Mouse (Mus musculus): ENCODE data around the gene Inpp4b. TPM values are rescaled to one million over a fixed set of nuclear protein-coding genes. Genes with fewer than 3 reads are reported as not detected.
"Not testable (repeated sequence)": the region's sequence is repeated elsewhere in the genome, so short reads cannot be mapped to it uniquely, and the experiment has no call there.

The Inpp4b gene
- polyA plus RNA-seq, 1 experiment from 2014 or later, result 5.0 TPM

DNA sequence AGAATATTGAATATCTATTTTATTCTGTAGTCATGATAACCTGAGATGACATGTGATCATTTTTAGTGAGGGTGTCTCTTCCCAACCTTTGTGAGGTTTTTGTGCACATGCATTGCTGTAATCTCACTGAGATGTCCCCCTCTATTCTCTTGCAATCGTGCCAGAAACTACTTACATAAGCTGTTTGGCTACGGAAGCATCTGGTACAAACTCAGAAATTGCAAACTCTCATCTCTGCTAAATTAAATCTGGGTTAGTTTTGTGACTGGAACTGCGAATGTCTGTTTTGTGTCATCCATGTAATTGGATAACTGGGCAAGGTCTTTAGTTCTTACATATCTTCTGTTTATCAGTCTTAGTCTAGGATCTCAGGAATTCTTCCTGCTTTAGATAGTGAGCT, 725.3 kb downstream of the Inpp4b start:
- Histone ChIP-seq H3K27me3 (ENCODE audit: poor library complexity, severe bottlenecking) (no peaks in the 10 kb centered on the region), H3K27ac (no peak overlapping the region), H3K36me3 (replicated peaks) (no peaks in the 10 kb centered on the region), H3K9me3 (no peaks in the 10 kb centered on the region), H3K4me3 (no peak overlapping the region), H3K4me1 (no peaks in the 10 kb centered on the region)
- no peak for DNase-seq (ENCODE audit: extremely low spot score, low spot score)
- WGBS, result 93% methylated on average over 3 of the region's 3 CpGs

DNA sequence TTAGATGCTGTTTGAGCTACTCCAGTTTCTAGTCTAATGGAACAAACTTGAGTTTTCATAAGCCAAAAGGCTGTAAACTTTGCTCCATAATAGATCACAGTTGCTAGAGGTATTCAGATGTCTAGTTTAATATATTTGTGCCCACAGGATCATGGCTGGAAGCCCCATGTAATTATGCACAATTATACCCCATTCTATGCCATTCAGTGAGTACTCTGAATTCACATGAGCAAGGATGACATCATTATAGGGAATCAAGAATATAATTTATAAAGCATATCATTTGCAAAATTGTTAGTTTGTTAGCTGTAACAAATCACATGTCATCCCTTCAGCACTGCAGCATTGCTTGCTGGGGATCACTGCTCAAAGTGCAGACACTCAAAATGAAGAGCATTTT, 736.9 kb downstream of the Inpp4b start:
- H3K27me3 ChIP-seq (ENCODE audit: poor library complexity, severe bottlenecking), result no peaks in the 10 kb centered on the region
- H3K9me3 ChIP-seq, result peaks cover 5% of the 10 kb centered on the region; the same call in 1 of the 2 replicates
- no peak overlapping the region for H3K27ac ChIP-seq
- DNase-seq (ENCODE audit: extremely low spot score, low spot score), result no peak
- H3K36me3 ChIP-seq (replicated peaks), result no peaks in the 10 kb centered on the region
- H3K4me1 ChIP-seq, result no peaks in the 10 kb centered on the region
- H3K4me3 ChIP-seq, result no peak overlapping the region

DNA sequence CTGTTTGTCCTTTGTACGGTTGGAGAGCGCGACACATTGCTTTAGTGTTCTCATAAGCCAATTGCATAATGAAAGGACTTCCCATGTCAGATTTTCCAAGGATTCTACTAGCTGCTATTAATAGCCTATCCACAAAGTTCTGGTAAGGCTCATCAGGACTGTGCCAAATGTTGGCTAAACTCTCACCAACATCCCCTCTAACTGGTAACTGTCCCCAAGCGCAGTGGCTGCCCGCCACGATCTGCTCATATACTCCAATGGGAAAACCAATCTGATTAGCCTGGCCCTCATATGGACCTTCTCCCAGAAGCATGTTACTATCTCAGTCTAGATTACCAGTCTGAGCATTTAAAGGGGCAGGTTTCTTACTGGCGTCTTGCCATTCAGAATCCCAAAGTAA, 744.3 kb downstream of the Inpp4b start:
- H3K36me3 ChIP-seq (replicated peaks); H3K27me3 ChIP-seq (ENCODE audit: poor library complexity, severe bottlenecking); H3K27ac ChIP-seq; H3K4me1 ChIP-seq; DNase-seq (ENCODE audit: extremely low spot score, low spot score); H3K9me3 ChIP-seq; H3K4me3 ChIP-seq: not testable (repeated sequence)
- 94% methylated on average over 7 of the region's 7 CpGs for WGBS

DNA sequence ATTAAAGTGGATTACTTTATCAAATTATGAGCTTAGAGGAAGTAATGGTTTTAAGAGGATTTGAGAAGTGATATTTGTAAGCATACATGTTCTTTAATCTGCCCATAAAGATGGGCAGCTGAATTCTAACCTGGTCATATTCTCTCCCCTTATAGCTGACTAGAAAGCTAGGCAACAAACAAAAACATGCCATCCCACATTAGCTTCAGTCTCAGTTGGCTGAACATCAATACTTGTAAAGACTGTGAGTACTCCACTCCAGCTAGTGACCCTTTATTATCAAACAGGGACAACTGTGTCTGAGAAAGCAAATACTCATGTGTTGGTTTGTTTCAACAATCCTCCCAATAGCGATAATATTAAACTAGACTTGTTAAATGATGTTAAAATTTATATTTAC, 748.5 kb downstream of the Inpp4b start:
- 86% methylated on average over 1 of the region's 1 CpGs for WGBS

DNA sequence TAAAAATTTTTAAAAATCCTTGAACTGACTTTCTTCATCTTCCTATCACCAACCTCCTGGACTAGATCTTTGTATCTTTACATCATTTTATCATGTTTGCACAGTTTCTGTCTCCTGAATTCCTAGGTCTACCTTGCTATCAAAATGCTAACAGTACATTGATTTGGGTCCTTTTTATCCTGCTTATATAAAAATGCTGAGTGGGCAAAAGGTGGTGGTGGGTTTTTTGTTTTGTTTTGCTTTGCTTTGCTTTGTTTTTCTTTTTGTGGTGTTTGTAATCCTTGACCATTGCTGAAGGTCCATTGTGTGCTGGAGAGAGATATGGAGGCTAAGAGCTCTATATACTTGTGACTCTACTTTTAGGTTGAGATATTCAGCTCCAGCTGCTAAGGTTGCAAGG, 750.9 kb downstream of the Inpp4b start:
- no peaks in the 10 kb centered on the region for H3K36me3 ChIP-seq (replicated peaks)
- H3K4me1 ChIP-seq, result no peaks in the 10 kb centered on the region
- H3K9me3 ChIP-seq, result no peaks in the 10 kb centered on the region
- no peak overlapping the region for H3K27ac ChIP-seq
- no peak for DNase-seq (ENCODE audit: extremely low spot score, low spot score)
- no peak overlapping the region for H3K4me3 ChIP-seq
- no peaks in the 10 kb centered on the region for H3K27me3 ChIP-seq (ENCODE audit: poor library complexity, severe bottlenecking)

More for the DNA sequence above, 748.5 kb downstream of the Inpp4b start:
- H3K27ac ChIP-seq, result no peak overlapping the region
- H3K27me3 ChIP-seq (ENCODE audit: poor library complexity, severe bottlenecking), result no peaks in the 10 kb centered on the region
- no peak overlapping the region for H3K4me3 ChIP-seq
- no peaks in the 10 kb centered on the region for H3K36me3 ChIP-seq (replicated peaks)
- no peak for DNase-seq (ENCODE audit: extremely low spot score, low spot score)
- no peaks in the 10 kb centered on the region for H3K4me1 ChIP-seq
- no peaks in the 10 kb centered on the region for H3K9me3 ChIP-seq

DNA sequence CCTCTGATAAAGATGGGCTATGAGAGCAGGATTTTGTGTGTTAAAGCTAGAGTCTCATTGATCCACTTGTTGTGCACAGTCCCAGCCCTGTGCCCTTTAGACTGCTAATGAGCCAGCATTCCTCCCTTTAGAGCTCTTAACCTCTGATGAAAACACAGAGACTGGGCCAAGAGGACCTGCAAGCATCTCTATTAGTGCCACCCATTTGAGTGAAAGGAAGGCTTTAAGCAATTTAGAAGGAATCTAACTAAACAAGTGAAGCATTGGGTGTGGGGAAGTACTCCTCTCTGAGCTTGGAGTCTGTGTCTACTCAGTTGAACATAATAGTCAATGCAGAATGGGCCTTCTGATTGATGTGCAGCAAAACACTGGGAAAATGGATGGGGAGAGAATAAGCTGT, 762.2 kb downstream of the Inpp4b start:
- H3K36me3 ChIP-seq (replicated peaks), result no peaks in the 10 kb centered on the region
- H3K9me3 ChIP-seq, result no peaks in the 10 kb centered on the region
- no peaks in the 10 kb centered on the region for H3K27me3 ChIP-seq (ENCODE audit: poor library complexity, severe bottlenecking)

DNA sequence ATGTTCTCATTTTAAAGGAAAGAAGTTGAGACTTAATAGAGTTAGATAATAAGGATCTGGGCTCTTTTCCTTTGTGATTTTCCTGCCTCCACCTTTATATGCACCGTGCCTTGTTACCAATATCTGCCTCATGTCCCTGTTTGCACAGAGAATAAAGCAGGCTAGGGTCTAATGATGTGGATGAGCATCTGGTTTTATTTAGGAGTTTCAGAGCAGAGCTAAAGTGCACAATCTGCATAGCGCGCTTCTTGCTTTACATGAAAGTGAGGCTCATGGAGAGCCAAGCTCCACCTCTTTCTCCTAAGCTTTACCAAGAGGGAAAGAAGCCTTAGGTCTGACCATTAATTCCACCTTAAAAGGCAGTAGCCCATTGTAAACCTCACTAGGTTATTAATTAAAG, 763.8 kb downstream of the Inpp4b start:
- no peak for DNase-seq (ENCODE audit: extremely low spot score, low spot score)
- Histone ChIP-seq H3K36me3 (replicated peaks) (no peaks in the 10 kb centered on the region), H3K4me1 (peaks cover 17% of the 10 kb centered on the region), H3K27ac (no peak overlapping the region), H3K9me3 (no peaks in the 10 kb centered on the region), H3K4me3 (no peak overlapping the region), H3K27me3 (ENCODE audit: poor library complexity, severe bottlenecking) (no peaks in the 10 kb centered on the region)
- 70% methylated on average over 3 of the region's 3 CpGs for WGBS

More for the DNA sequence above, 762.2 kb downstream of the Inpp4b start:
- DNase-seq (ENCODE audit: extremely low spot score, low spot score), result no peak
- Histone ChIP-seq H3K27ac (no peak overlapping the region), H3K4me1 (peaks cover 17% of the 10 kb centered on the region), H3K4me3 (no peak overlapping the region)

DNA sequence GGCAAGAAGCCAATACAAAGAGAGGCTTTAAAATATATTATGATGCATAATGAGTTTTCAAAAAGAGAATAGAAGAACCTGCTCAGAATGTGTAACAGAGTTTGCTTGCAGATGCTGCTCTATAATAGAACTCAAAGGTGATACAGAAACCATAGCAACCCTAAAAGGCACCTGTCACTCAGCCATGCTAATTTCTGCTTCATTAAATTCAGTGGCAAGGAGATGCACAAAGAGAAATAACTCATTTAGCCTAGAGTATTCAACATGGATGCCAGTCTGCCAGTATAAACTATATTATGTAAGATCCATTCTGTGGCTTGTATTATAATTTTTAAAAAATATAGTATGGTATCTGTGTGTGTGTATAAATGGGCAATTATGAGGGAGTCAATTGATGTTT, 807.9 kb downstream of the Inpp4b start:
- H3K4me1 ChIP-seq, result no peaks in the 10 kb centered on the region
- no peaks in the 10 kb centered on the region for H3K27me3 ChIP-seq (ENCODE audit: poor library complexity, severe bottlenecking)
- H3K4me3 ChIP-seq, result no peak overlapping the region
- no peak overlapping the region for H3K27ac ChIP-seq
- no peak for DNase-seq (ENCODE audit: extremely low spot score, low spot score)
- no peaks in the 10 kb centered on the region for H3K36me3 ChIP-seq (replicated peaks)
- peaks cover 11% of the 10 kb centered on the region for H3K9me3 ChIP-seq

DNA sequence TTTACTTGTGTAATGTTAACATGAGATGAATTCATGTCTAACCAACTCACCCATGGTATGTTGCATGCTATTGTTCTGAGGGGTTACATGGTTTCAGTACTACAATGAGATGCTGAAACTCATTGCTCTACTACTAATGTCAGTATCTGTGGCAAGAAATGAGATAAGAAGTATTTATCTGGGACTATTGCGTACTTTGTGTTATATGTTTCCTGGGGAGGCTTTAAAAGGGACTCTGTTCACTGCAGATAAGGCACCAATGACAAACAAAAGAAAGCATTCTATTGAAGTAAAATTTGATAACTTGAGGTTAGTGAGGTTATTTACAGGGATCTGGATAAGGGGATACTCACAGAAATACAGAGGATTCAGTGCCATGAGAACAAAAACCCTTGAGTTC, 815.6 kb downstream of the Inpp4b start:
- H3K4me3 ChIP-seq, result no peak overlapping the region
- DNase-seq (ENCODE audit: extremely low spot score, low spot score), result no peak
- WGBS, result 96% methylated on average over 1 of the region's 1 CpGs
- no peak overlapping the region for H3K27ac ChIP-seq
- no peaks in the 10 kb centered on the region for H3K4me1 ChIP-seq
- no peaks in the 10 kb centered on the region for H3K27me3 ChIP-seq (ENCODE audit: poor library complexity, severe bottlenecking)
- H3K36me3 ChIP-seq (replicated peaks), result no peaks in the 10 kb centered on the region
- H3K9me3 ChIP-seq, result peaks cover 9% of the 10 kb centered on the region

Data from forebrain, embryonic 10.5 days (tissue).